Mouse (Mus musculus): ENCODE data around the gene Trim72.
"Not testable (repeated sequence)": the region's sequence is repeated elsewhere in the genome, so short reads cannot be mapped to it uniquely, and the experiment has no call there.

Gene Trim72

GRCm38 (mm10) chr7:128009715-128010340 lies 6.1 kb downstream of the Trim72 start:
- no peak for DNase-seq (ENCODE audit: low spot score)

GRCm38 (mm10) chr7:128012136-128012780 lies 8.5 kb downstream of the Trim72 start:
- DNase-seq (ENCODE audit: low spot score) = no peak

GRCm38 (mm10) chr7:128013116-128013515 lies 9.4 kb downstream of the Trim72 start:
- DNase-seq (ENCODE audit: low spot score) = no peak

GRCm38 (mm10) chr7:128016134-128016533 lies 12.4 kb downstream of the Trim72 start:
- not testable (repeated sequence) for DNase-seq (ENCODE audit: low spot score)

GRCm38 (mm10) chr7:128016650-128017049 lies 12.9 kb downstream of the Trim72 start:
- no peak for DNase-seq (ENCODE audit: low spot score)

GRCm38 (mm10) chr7:128018275-128018674 lies 14.5 kb downstream of the Trim72 start:
- no peak for DNase-seq (ENCODE audit: low spot score)

GRCm38 (mm10) chr7:128019187-128019586 lies 15.4 kb downstream of the Trim72 start:
- DNase-seq (ENCODE audit: low spot score) = no peak

- DNase-seq (ENCODE audit: low spot score) = no peak
Measured at GRCm38 (mm10) chr7:128022974-128023373, 19.2 kb downstream of the Trim72 start.

- DNase-seq (ENCODE audit: low spot score) = no peak
Measured at GRCm38 (mm10) chr7:128023565-128023964, 19.8 kb downstream of the Trim72 start.

- no peak for DNase-seq (ENCODE audit: low spot score)
Measured at GRCm38 (mm10) chr7:128024364-128024763, 20.6 kb downstream of the Trim72 start.

GRCm38 (mm10) chr7:128024932-128025331 lies 21.2 kb downstream of the Trim72 start:
- no peak for DNase-seq (ENCODE audit: low spot score)

- no peak for DNase-seq (ENCODE audit: low spot score)
Measured at GRCm38 (mm10) chr7:128025381-128025780, 21.6 kb downstream of the Trim72 start.

GRCm38 (mm10) chr7:128031403-128031976 lies 27.7 kb downstream of the Trim72 start:
- no peak for DNase-seq (ENCODE audit: low spot score)

GRCm38 (mm10) chr7:128032290-128032988 lies 28.7 kb downstream of the Trim72 start:
- DNase-seq (ENCODE audit: low spot score) = no peak

- DNase-seq (ENCODE audit: low spot score) = no peak
Measured at GRCm38 (mm10) chr7:128032989-128033293, 29.2 kb downstream of the Trim72 start.

- DNase-seq (ENCODE audit: low spot score) = no peak
Measured at GRCm38 (mm10) chr7:128033616-128034015, 29.9 kb downstream of the Trim72 start.

- DNase-seq (ENCODE audit: low spot score) = not testable (repeated sequence)
Measured at GRCm38 (mm10) chr7:128042161-128042820, 38.5 kb downstream of the Trim72 start.

GRCm38 (mm10) chr7:128044142-128044785 lies 40.5 kb downstream of the Trim72 start:
- no peak for DNase-seq (ENCODE audit: low spot score)

- no peak for DNase-seq (ENCODE audit: low spot score)
Measured at GRCm38 (mm10) chr7:128045640-128046039, 41.9 kb downstream of the Trim72 start.

- no peak for DNase-seq (ENCODE audit: low spot score)
Measured at GRCm38 (mm10) chr7:128048819-128049218, 45.1 kb downstream of the Trim72 start.

GRCm38 (mm10) chr7:128049254-128049653 lies 45.5 kb downstream of the Trim72 start:
- DNase-seq (ENCODE audit: low spot score) = no peak

GRCm38 (mm10) chr7:128050739-128051138 lies 47.0 kb downstream of the Trim72 start:
- no peak for DNase-seq (ENCODE audit: low spot score)
